Mouse (Mus musculus) lung, postnatal 10 days (tissue): Measurements from ENCODE around the gene Wsb2.
"Not testable (repeated sequence)": the region's sequence is repeated elsewhere in the genome, so short reads cannot be mapped to it uniquely, and the experiment has no call there.

ENCODE experiments used
- DNase-seq: peaks from one replicate; pipeline ENCODE4 v3.0.0; 2021

Wsb2 gene

GRCm38 (mm10) chr5:117357129-117357477 is at the start of gene Wsb2:
Gene Wsb2, plus strand, starts transcription at chr5:117357304.
- peak; percentile 91 for DNase-seq

- DNase-seq: peak; percentile 85
Measured at GRCm38 (mm10) chr5:117307699-117308098, 49.4 kb upstream of the Wsb2 start.

GRCm38 (mm10) chr5:117313420-117313819 is 43.7 kb upstream of the Wsb2 start:
- DNase-seq: peak; percentile 88

- DNase-seq: no peak
Measured at GRCm38 (mm10) chr5:117313909-117314308, 43.2 kb upstream of the Wsb2 start.

- peak; percentile 35 for DNase-seq
Measured at GRCm38 (mm10) chr5:117314587-117315428, 42.3 kb upstream of the Wsb2 start.

GRCm38 (mm10) chr5:117318741-117319629 is 38.1 kb upstream of the Wsb2 start, which contains the start of gene Vsig10:
Gene Vsig10, plus strand, starts transcription at chr5:117319083.
- peak; percentile 82 for DNase-seq

- no peak for DNase-seq
Measured at GRCm38 (mm10) chr5:117323751-117324150, 33.4 kb upstream of the Wsb2 start.

- no peak for DNase-seq
Measured at GRCm38 (mm10) chr5:117326408-117326807, 30.7 kb upstream of the Wsb2 start.

GRCm38 (mm10) chr5:117330457-117330856 is 26.6 kb upstream of the Wsb2 start:
- peak; percentile 43 for DNase-seq

GRCm38 (mm10) chr5:117337999-117338398 is 19.1 kb upstream of the Wsb2 start:
- no peak for DNase-seq

- DNase-seq: no peak
Measured at GRCm38 (mm10) chr5:117338503-117338902, 18.6 kb upstream of the Wsb2 start.

- no peak for DNase-seq
Measured at GRCm38 (mm10) chr5:117340081-117340480, 17.0 kb upstream of the Wsb2 start.

GRCm38 (mm10) chr5:117341896-117342295 is 15.2 kb upstream of the Wsb2 start:
- no peak for DNase-seq

- DNase-seq: not testable (repeated sequence)
Measured at GRCm38 (mm10) chr5:117344496-117344895, 12.6 kb upstream of the Wsb2 start.

GRCm38 (mm10) chr5:117345432-117345976 is 11.6 kb upstream of the Wsb2 start:
- no peak for DNase-seq

GRCm38 (mm10) chr5:117346281-117346680 is 10.8 kb upstream of the Wsb2 start:
- no peak for DNase-seq

- no peak for DNase-seq
Measured at GRCm38 (mm10) chr5:117347011-117347410, 10.1 kb upstream of the Wsb2 start.

- no peak for DNase-seq
Measured at GRCm38 (mm10) chr5:117347838-117348237, 9.3 kb upstream of the Wsb2 start.

GRCm38 (mm10) chr5:117348279-117348678 is 8.8 kb upstream of the Wsb2 start:
- peak; percentile 85 for DNase-seq

- no peak for DNase-seq
Measured at GRCm38 (mm10) chr5:117354121-117354520, 3.0 kb upstream of the Wsb2 start.

- DNase-seq: peak; percentile 24
Measured at GRCm38 (mm10) chr5:117355648-117356303, 1.3 kb upstream of the Wsb2 start.

- DNase-seq: peak; percentile 79
Measured at GRCm38 (mm10) chr5:117356365-117357128, 557 bp upstream of the Wsb2 start.
